In genomic region chr9:123530158-123530475, GRCm38 (mm10) we compare ENCODE assay signal across 7 mouse cellular contexts. TPM values are rescaled to one million over a fixed set of nuclear protein-coding genes. Genes with fewer than 3 reads are reported as not detected.
DNase-seq lines count a peak whose midpoint lies in the region; ATAC-seq and TF ChIP-seq lines count a peak whose summit lies in the region.

No protein-coding gene starts in this region.

- TF ChIP-seq EP300 in lung, postnatal 0 days (IDR thresholded peaks at IDR 0.05) = no peak

- H3K27ac ChIP-seq in lung, postnatal 0 days (ENCODE audit: low read length) = peak overlapping the region; percentile 94
- H3K27ac ChIP-seq in intestine, embryonic 14.5 days (ENCODE audit: low read depth) = peak overlapping the region; percentile 95
- peak overlapping the region; percentile 90 for H3K27ac ChIP-seq in neural tube, embryonic 15.5 days (replicated peaks)

- peak overlapping the region; percentile 98 for H3K4me3 ChIP-seq in lung, postnatal 0 days (ENCODE audit: low read depth, low read length)
- peak overlapping the region; percentile 84 for H3K4me3 ChIP-seq in intestine, embryonic 14.5 days (ENCODE audit: low read depth, low read length)
- peak overlapping the region; percentile 95 for H3K4me3 ChIP-seq in neural tube, embryonic 15.5 days (replicated peaks)

- TF ChIP-seq CTCF in lung, postnatal 0 days (IDR thresholded peaks at IDR 0.05) = no peak

- no peaks in the 10 kb centered on the region for H3K36me3 ChIP-seq in lung, postnatal 0 days (ENCODE audit: insufficient read depth, low read length)
- no peaks in the 10 kb centered on the region for H3K36me3 ChIP-seq in intestine, embryonic 14.5 days (ENCODE audit: control insufficient read depth, insufficient read depth, low read length)
- H3K36me3 ChIP-seq in neural tube, embryonic 15.5 days = no peaks in the 10 kb centered on the region

- peak; percentile 52 for DNase-seq in lung, postnatal 0 days (ENCODE audit: low spot score)
- no peak for DNase-seq in lung, adult 18-20 months
- peak; percentile 34 for DNase-seq in embryo, embryonic 11.5 days (ENCODE audit: low read depth, low spot score)
- peak; percentile 78 for DNase-seq in intestine, embryonic 14.5 days (ENCODE audit: low spot score)
- no peak for DNase-seq in cerebellum, postnatal 14 days
- DNase-seq in ovary, postnatal 10 days (ENCODE audit: low spot score) = no peak

- no peaks in the 10 kb centered on the region for H3K9me3 ChIP-seq in lung, postnatal 0 days (ENCODE audit: low read length)
- H3K9me3 ChIP-seq in intestine, embryonic 14.5 days (ENCODE audit: control insufficient read depth, low read length) = no peaks in the 10 kb centered on the region
- no peaks in the 10 kb centered on the region for H3K9me3 ChIP-seq in neural tube, embryonic 15.5 days (replicated peaks)

- peak overlapping the region; percentile 90 for H3K9ac ChIP-seq in lung, postnatal 0 days (replicated peaks; ENCODE audit: low read depth)
- H3K9ac ChIP-seq in intestine, embryonic 14.5 days (ENCODE audit: low read length) = peak overlapping the region; percentile 93
- peak overlapping the region; percentile 90 for H3K9ac ChIP-seq in neural tube, embryonic 15.5 days (replicated peaks)

- no peaks in the 10 kb centered on the region for H3K27me3 ChIP-seq in lung, postnatal 0 days (replicated peaks; ENCODE audit: insufficient read depth, low read length)
- H3K27me3 ChIP-seq in intestine, embryonic 14.5 days (replicated peaks; ENCODE audit: control insufficient read depth, insufficient read depth, low read length) = no peaks in the 10 kb centered on the region
- no peaks in the 10 kb centered on the region for H3K27me3 ChIP-seq in neural tube, embryonic 15.5 days (replicated peaks)

- no peak for ATAC-seq in lung, postnatal 0 days
- ATAC-seq in intestine, embryonic 14.5 days (replicated peaks; ENCODE audit: low FRiP score, low TSS enrichment, low read depth) = no peak; the same call in 1 of the 2 replicates
- no peak; the same call in 1 of the 2 replicates for ATAC-seq in neural tube, embryonic 15.5 days (ENCODE audit: low FRiP score)

- peaks cover 4% of the 10 kb centered on the region; the same call in 1 of the 2 replicates for H3K4me1 ChIP-seq in lung, postnatal 0 days (ENCODE audit: insufficient read depth, low read depth, low read length)
- peaks cover 24% of the 10 kb centered on the region for H3K4me1 ChIP-seq in intestine, embryonic 14.5 days (replicated peaks; ENCODE audit: control insufficient read depth, insufficient read depth, low read length)
- peaks cover 34% of the 10 kb centered on the region for H3K4me1 ChIP-seq in neural tube, embryonic 15.5 days

- H3K4me2 ChIP-seq in lung, postnatal 0 days (replicated peaks; ENCODE audit: low read depth, low read length) = peak overlapping the region; percentile 55
- peak overlapping the region; percentile 83 for H3K4me2 ChIP-seq in intestine, embryonic 14.5 days (ENCODE audit: low read length)
- peak overlapping the region; percentile 68 for H3K4me2 ChIP-seq in neural tube, embryonic 15.5 days

- WGBS in lung, postnatal 0 days = 0% methylated on average over 13 of the region's 13 CpGs
- WGBS in intestine, embryonic 14.5 days = under 1% methylated on average over 13 of the region's 13 CpGs
- under 1% methylated on average over 13 of the region's 13 CpGs for whole genome bisulfite sequencing in neural tube, embryonic 15.5 days

RNA-seq across cellular contexts. Expression of gene Sacm1l, which starts 0.6 kb away (rescaled TPM):
- 38.6 and 41.2 TPM in 2 replicates for polyA plus RNA-seq in lung, postnatal 0 days (2015; fragmentation: Nextera tagmentation; extraction: Ambion mirVana)
- polyA plus RNA-seq in intestine, embryonic 14.5 days (2014; fragmentation: Nextera tagmentation; extraction: Ambion mirVana) = 51.0 and 55.8 TPM in 2 replicates
- polyA plus RNA-seq in neural tube, embryonic 15.5 days (2015; fragmentation: Nextera tagmentation; extraction: Ambion mirVana) = 57.4 and 59.3 TPM in 2 replicates

RNA-seq across cellular contexts. Expression of gene Limd1, which starts 51.6 kb away (rescaled TPM):
- polyA plus RNA-seq in lung, postnatal 0 days (2015; fragmentation: Nextera tagmentation; extraction: Ambion mirVana) = 56.3 and 61.9 TPM in 2 replicates
- 62.1 and 67.1 TPM in 2 replicates for polyA plus RNA-seq in intestine, embryonic 14.5 days (2014; fragmentation: Nextera tagmentation; extraction: Ambion mirVana)
- 10.9 and 20.3 TPM in 2 replicates for polyA plus RNA-seq in neural tube, embryonic 15.5 days (2015; fragmentation: Nextera tagmentation; extraction: Ambion mirVana)

Comparison
In these comparisons a context has a peak if more than half of its experiments do, and no peak if none do; other contexts are left out.
1. DNase-seq: peak in lung, postnatal 0 days (single experiment), embryo, embryonic 11.5 days (single experiment) and intestine, embryonic 14.5 days (single experiment); none in lung, adult 18-20 months (0 of 2), cerebellum, postnatal 14 days (0 of 2) and ovary, postnatal 10 days (single experiment).
2. Peak in every context shown above with its lines, with median percentiles within 50 percentile points of each other: H3K27ac ChIP-seq, H3K4me2 ChIP-seq, H3K4me3 ChIP-seq and H3K9ac ChIP-seq.